In genomic region chr15:86184071-86184470, GRCm38 (mm10) we compare ENCODE assay signal across 7 mouse cellular contexts. TPM values are rescaled to one million over a fixed set of nuclear protein-coding genes. Genes with fewer than 3 reads are reported as not detected.
DNase-seq lines count a peak whose midpoint lies in the region; ATAC-seq and TF ChIP-seq lines count a peak whose summit lies in the region.

No protein-coding gene starts in this region.

- TF ChIP-seq EP300 in lung, postnatal 0 days (IDR thresholded peaks at IDR 0.05) = no peak

- peak overlapping the region; percentile 92 for H3K9ac ChIP-seq in lung, postnatal 0 days (replicated peaks; ENCODE audit: low read depth)
- H3K9ac ChIP-seq in forebrain, embryonic 14.5 days (ENCODE audit: low read length) = 0 out of 2 replicates have a peak overlapping the region, but pooled peaks have one; percentile 93
- H3K9ac ChIP-seq in neural tube, embryonic 15.5 days (replicated peaks) = peak overlapping the region; percentile 90

- no peak for ATAC-seq in lung, postnatal 0 days
- no peak for ATAC-seq in forebrain, embryonic 14.5 days
- ATAC-seq in neural tube, embryonic 15.5 days (ENCODE audit: low FRiP score) = no peak

- H3K27me3 ChIP-seq in lung, postnatal 0 days (replicated peaks; ENCODE audit: insufficient read depth, low read length) = no peaks in the 10 kb centered on the region
- no peaks in the 10 kb centered on the region for H3K27me3 ChIP-seq in forebrain, embryonic 14.5 days (replicated peaks; ENCODE audit: control insufficient read depth, insufficient read depth, low read length)
- peaks cover 12% of the 10 kb centered on the region for H3K27me3 ChIP-seq in limb, embryonic 10.5 days (ENCODE audit: low read depth, poor library complexity, severe bottlenecking)
- no peaks in the 10 kb centered on the region for H3K27me3 ChIP-seq in neural tube, embryonic 15.5 days (replicated peaks)

- H3K36me3 ChIP-seq in lung, postnatal 0 days (ENCODE audit: insufficient read depth, low read length) = no peaks in the 10 kb centered on the region
- H3K36me3 ChIP-seq in forebrain, embryonic 14.5 days (ENCODE audit: control insufficient read depth, insufficient read depth, low read length) = no peaks in the 10 kb centered on the region
- no peaks in the 10 kb centered on the region for H3K36me3 ChIP-seq in limb, embryonic 10.5 days
- no peaks in the 10 kb centered on the region for H3K36me3 ChIP-seq in neural tube, embryonic 15.5 days

- whole genome bisulfite sequencing in lung, postnatal 0 days = 61% methylated on average over 5 of the region's 5 CpGs
- WGBS in forebrain, embryonic 14.5 days = 86% methylated on average over 5 of the region's 5 CpGs
- 61% methylated on average over 5 of the region's 5 CpGs for WGBS in limb, embryonic 10.5 days
- 69% methylated on average over 5 of the region's 5 CpGs for WGBS in neural tube, embryonic 15.5 days

- H3K4me1 ChIP-seq in lung, postnatal 0 days (ENCODE audit: insufficient read depth, low read depth, low read length) = peaks cover 18% of the 10 kb centered on the region
- H3K4me1 ChIP-seq in forebrain, embryonic 14.5 days (ENCODE audit: control insufficient read depth, insufficient read depth, low read length) = peaks cover 4% of the 10 kb centered on the region
- H3K4me1 ChIP-seq in limb, embryonic 10.5 days = peaks cover 51% of the 10 kb centered on the region
- H3K4me1 ChIP-seq in neural tube, embryonic 15.5 days = peaks cover 55% of the 10 kb centered on the region

- peak; percentile 5 for DNase-seq in lung, postnatal 0 days (ENCODE audit: low spot score)
- no peak for DNase-seq in lung, postnatal 36 days
- DNase-seq in forebrain, embryonic 14.5 days (ENCODE audit: low spot score) = no peak
- DNase-seq in limb, embryonic 10.5 days (ENCODE audit: low spot score) = no peak
- no peak for DNase-seq in urinary bladder, adult 18-20 months (ENCODE audit: low spot score in 2 of 2)
- no peak for DNase-seq in layer of hippocampus, postnatal 36 days

- no peaks in the 10 kb centered on the region for H3K9me3 ChIP-seq in lung, postnatal 0 days (ENCODE audit: low read length)
- no peaks in the 10 kb centered on the region for H3K9me3 ChIP-seq in forebrain, embryonic 14.5 days (replicated peaks; ENCODE audit: control insufficient read depth, low read length)
- H3K9me3 ChIP-seq in limb, embryonic 10.5 days (replicated peaks) = no peaks in the 10 kb centered on the region
- H3K9me3 ChIP-seq in neural tube, embryonic 15.5 days (replicated peaks) = no peaks in the 10 kb centered on the region

- 0 out of 2 replicates have a peak overlapping the region, but pooled peaks have one; percentile 93 for H3K27ac ChIP-seq in lung, postnatal 0 days (ENCODE audit: low read length)
- H3K27ac ChIP-seq in forebrain, embryonic 14.5 days (ENCODE audit: low read depth, low read length) = no peak overlapping the region
- H3K27ac ChIP-seq in limb, embryonic 10.5 days = no peak overlapping the region
- peak overlapping the region; percentile 94 for H3K27ac ChIP-seq in neural tube, embryonic 15.5 days (replicated peaks)

- no peak for TF ChIP-seq CTCF in lung, postnatal 0 days (IDR thresholded peaks at IDR 0.05)

- H3K4me3 ChIP-seq in lung, postnatal 0 days (ENCODE audit: low read depth, low read length) = peak overlapping the region; percentile 87; the same call in 1 of the 2 replicates
- H3K4me3 ChIP-seq in forebrain, embryonic 14.5 days (ENCODE audit: low read depth, low read length) = peak overlapping the region; percentile 88; the same call in 1 of the 2 replicates
- H3K4me3 ChIP-seq in limb, embryonic 10.5 days = peak overlapping the region; percentile 93; the same call in 1 of the 2 replicates
- H3K4me3 ChIP-seq in neural tube, embryonic 15.5 days (replicated peaks) = peak overlapping the region; percentile 67

- H3K4me2 ChIP-seq in lung, postnatal 0 days (replicated peaks; ENCODE audit: low read depth, low read length) = peak overlapping the region; percentile 90
- peak overlapping the region; percentile 83 for H3K4me2 ChIP-seq in forebrain, embryonic 14.5 days (ENCODE audit: low read length)
- H3K4me2 ChIP-seq in neural tube, embryonic 15.5 days = peak overlapping the region; percentile 89

RNA-seq across cellular contexts. Expression of gene Cerk, which starts 1.9 kb away (rescaled TPM):
- polyA plus RNA-seq in lung, postnatal 0 days (2015; fragmentation: Nextera tagmentation; extraction: Ambion mirVana) = 16.9 and 20.0 TPM in 2 replicates
- polyA plus RNA-seq in forebrain, embryonic 14.5 days (2014; fragmentation: Nextera tagmentation; extraction: Ambion mirVana) = 20.8 and 21.3 TPM in 2 replicates
- polyA plus RNA-seq in limb, embryonic 10.5 days (2016; fragmentation: Nextera tagmentation; extraction: Ambion mirVana) = 10.5 and 13.8 TPM in 2 replicates
- polyA plus RNA-seq in neural tube, embryonic 15.5 days (2015; fragmentation: Nextera tagmentation; extraction: Ambion mirVana) = 26.4 and 27.5 TPM in 2 replicates
- 10 to 100 TPM; 44.8 to 46.3 TPM for total RNA-seq in layer of hippocampus, postnatal 36 days (2021)

RNA-seq across cellular contexts. Expression of gene Tbc1d22a, which starts 30.2 kb away (rescaled TPM):
- 11.8 and 13.1 TPM in 2 replicates for polyA plus RNA-seq in lung, postnatal 0 days (2015; fragmentation: Nextera tagmentation; extraction: Ambion mirVana)
- polyA plus RNA-seq in forebrain, embryonic 14.5 days (2014; fragmentation: Nextera tagmentation; extraction: Ambion mirVana) = 8.0 and 9.4 TPM in 2 replicates
- 11.2 and 12.0 TPM in 2 replicates for polyA plus RNA-seq in limb, embryonic 10.5 days (2016; fragmentation: Nextera tagmentation; extraction: Ambion mirVana)
- 11.0 and 14.1 TPM in 2 replicates for polyA plus RNA-seq in neural tube, embryonic 15.5 days (2015; fragmentation: Nextera tagmentation; extraction: Ambion mirVana)
- total RNA-seq in layer of hippocampus, postnatal 36 days (2021) = 10 to 100 TPM; 35.0 to 35.4 TPM

Comparison
In these comparisons a context has a peak if more than half of its experiments do, and no peak if none do; other contexts are left out.
1. H3K27ac ChIP-seq: peak in lung, postnatal 0 days (single experiment) and neural tube, embryonic 15.5 days (single experiment); none in forebrain, embryonic 14.5 days (single experiment) and limb, embryonic 10.5 days (single experiment).
2. Peak in every context shown above with its lines, with median percentiles within 50 percentile points of each other: H3K4me2 ChIP-seq, H3K4me3 ChIP-seq and H3K9ac ChIP-seq.